Mouse (Mus musculus) embryonic facial prominence, embryonic 15.5 days (tissue): ENCODE results near the gene Sap25. TPM values are rescaled to one million over a fixed set of nuclear protein-coding genes. Genes with fewer than 3 reads are reported as not detected.
A peak's percentile ranks its signal among the peaks of the same experiment; 100 is the strongest.
"Not testable (repeated sequence)": the region's sequence is repeated elsewhere in the genome, so short reads cannot be mapped to it uniquely, and the experiment has no call there.

Experiments
- ATAC-seq: fragments of 200-750 bp; cut with Nextera tagmentation; 2 replicates; pipeline ENCODE4 v1.8.0; 2017; ENCODE audit warnings: low read depth, moderate TSS enrichment; ENCODE audit not compliant: insufficient number of reproducible peaks, low FRiP score, low TSS enrichment
- H3K27ac ChIP-seq: fragments of 300-500 bp; sonication (generic); replicated peaks from 2 replicates; pipeline ENCODE4 v1.5.1; 2015; ENCODE audit warnings: mild to moderate bottlenecking, inconsistent platforms
- H3K27me3 ChIP-seq: fragments of 300-500 bp; sonication (generic); 2 replicates; pipeline ENCODE4 v1.6.1; 2015; ENCODE audit warnings: inconsistent platforms
- H3K36me3 ChIP-seq: fragments of 300-500 bp; sonication (generic); 2 replicates; pipeline ENCODE4 v1.6.1; 2015; ENCODE audit warnings: mild to moderate bottlenecking, inconsistent platforms
- H3K4me1 ChIP-seq: fragments of 300-500 bp; sonication (generic); 2 replicates; pipeline ENCODE4 v1.6.1; 2015; ENCODE audit warnings: inconsistent platforms
- H3K4me2 ChIP-seq: fragments of 300-500 bp; sonication (generic); replicated peaks from 2 replicates; pipeline ENCODE4 v1.6.1; 2015; ENCODE audit warnings: mild to moderate bottlenecking, inconsistent platforms
- H3K4me3 ChIP-seq: fragments of 300-500 bp; sonication (generic); replicated peaks from 2 replicates; pipeline ENCODE4 v1.5.1; 2015; ENCODE audit warnings: mild to moderate bottlenecking, inconsistent platforms
- H3K9ac ChIP-seq: fragments of 300-500 bp; sonication (generic); 2 replicates; pipeline ENCODE4 v1.6.1; 2015; ENCODE audit warnings: inconsistent platforms
- H3K9me3 ChIP-seq: fragments of 300-500 bp; sonication (generic); replicated peaks from 2 replicates; pipeline ENCODE4 v1.6.1; 2016; ENCODE audit warnings: inconsistent platforms
- WGBS: fragments of 180-500 bp; shearing (Covaris S2); methylation state at CpG from one replicate; pipeline ENCODE4 v1.1.7; 2015; 5-methylcytosine and 5-hydroxymethylcytosine counted together
- polyA plus RNA-seq: library from polyadenylated mRNA; unstranded; fragments of >200 nt; fragmentation: Nextera tagmentation; extraction: Ambion mirVana; gene quantifications from 2 replicates; pipeline ENCODE4 v1.2.1, GENCODE M21; 2015

The Sap25 gene
- polyA plus RNA-seq, 1 experiment from 2014 or later = 10.2 TPM

DNA sequence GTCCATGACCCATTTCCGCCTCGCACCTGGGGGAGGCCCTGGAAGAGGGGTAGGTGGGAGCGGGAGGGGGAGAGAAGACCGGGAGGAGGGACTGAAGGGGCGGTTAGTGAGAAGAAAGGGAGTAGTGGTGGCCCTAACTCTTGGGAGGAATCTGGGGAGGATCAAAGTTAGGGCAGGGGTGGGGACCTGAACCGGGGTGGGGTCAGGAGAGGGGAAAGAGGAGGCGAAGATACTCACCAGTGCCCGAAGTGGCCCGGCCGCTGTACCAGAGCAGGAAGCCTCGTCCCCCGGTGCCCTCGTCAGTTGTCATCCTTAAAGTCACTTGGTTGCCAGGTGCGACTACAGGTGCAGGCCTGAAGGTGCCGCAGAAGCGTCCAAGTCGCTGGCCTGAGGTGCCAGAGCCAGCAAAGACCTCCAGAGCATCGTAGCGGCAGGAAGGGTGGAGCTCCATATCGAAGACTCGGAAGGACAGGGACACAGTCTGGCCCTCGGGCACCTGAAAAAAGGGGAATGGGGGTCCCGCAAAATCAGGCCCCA lies 32.4 kb upstream of the Sap25 start:
- peaks cover 29% of the 10 kb centered on the region for H3K36me3 ChIP-seq
- no peak for ATAC-seq
- WGBS = 21% methylated on average over 23 of the region's 23 CpGs
- H3K4me1 ChIP-seq = peaks cover 61% of the 10 kb centered on the region
- H3K4me3 ChIP-seq = peak overlapping the region; percentile 30
- no peaks in the 10 kb centered on the region for H3K27me3 ChIP-seq
- peak overlapping the region; percentile 53 for H3K4me2 ChIP-seq
- H3K9me3 ChIP-seq = no peaks in the 10 kb centered on the region
- peak overlapping the region; percentile 15; the same call in 1 of the 2 replicates for H3K9ac ChIP-seq
- no peak overlapping the region for H3K27ac ChIP-seq

DNA sequence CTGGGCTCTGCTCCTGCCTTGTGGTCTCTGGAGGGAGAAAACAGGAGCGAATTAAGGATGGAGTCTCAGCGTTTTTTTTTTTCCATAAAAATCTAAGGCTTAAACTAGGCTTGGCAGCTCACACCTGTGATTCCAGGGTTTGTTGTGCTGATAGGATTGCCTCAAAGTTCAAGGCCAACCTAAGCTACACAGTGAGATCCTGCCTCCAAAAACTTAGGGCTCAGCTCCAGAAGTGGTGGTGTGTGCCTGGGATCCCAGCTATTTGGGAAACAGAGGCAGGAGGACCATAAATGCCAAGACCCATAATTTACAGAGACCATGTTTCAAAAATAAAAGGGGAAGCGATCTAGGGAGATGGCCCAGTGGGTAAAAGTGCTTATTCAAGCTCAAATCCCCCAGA lies 31.8 kb upstream of the Sap25 start:
- H3K27ac ChIP-seq = peak overlapping the region; percentile 97; the same call in 1 of the 2 replicates
- H3K4me2 ChIP-seq = peak overlapping the region; percentile 53
- H3K36me3 ChIP-seq = peaks cover 26% of the 10 kb centered on the region
- no peak overlapping the region for H3K9ac ChIP-seq
- no peak for ATAC-seq
- H3K4me1 ChIP-seq = peaks cover 62% of the 10 kb centered on the region
- no peaks in the 10 kb centered on the region for H3K27me3 ChIP-seq
- peak overlapping the region; percentile 41 for H3K4me3 ChIP-seq
- WGBS = 38% methylated on average over 3 of the region's 3 CpGs
- H3K9me3 ChIP-seq = no peaks in the 10 kb centered on the region

DNA sequence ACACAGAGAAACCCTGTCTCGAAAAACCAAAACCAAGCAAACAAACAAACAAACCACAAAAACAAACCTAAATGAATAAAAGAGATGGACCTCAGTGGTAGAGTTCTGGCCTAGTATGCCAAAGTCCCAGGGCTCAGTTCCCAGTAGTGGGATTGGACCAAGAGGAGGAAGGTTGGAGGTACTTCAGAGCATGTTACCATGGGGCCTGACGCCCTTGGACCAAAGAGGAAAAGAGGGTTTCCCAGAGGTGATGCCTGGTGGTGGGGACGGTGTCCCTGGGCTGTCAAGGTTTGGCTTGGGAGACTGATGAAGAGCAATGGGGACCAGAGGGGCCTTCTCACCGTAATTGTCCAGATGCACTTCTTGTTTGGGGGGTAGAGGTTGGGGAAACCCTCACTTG lies 31.1 kb upstream of the Sap25 start:
- no peak for ATAC-seq
- Histone ChIP-seq H3K9me3 (no peaks in the 10 kb centered on the region), H3K4me3 (peak overlapping the region; percentile 41), H3K4me1 (peaks cover 62% of the 10 kb centered on the region), H3K27ac (peak overlapping the region; percentile 97), H3K27me3 (no peaks in the 10 kb centered on the region), H3K9ac (peak overlapping the region; percentile 10), H3K36me3 (peaks cover 22% of the 10 kb centered on the region), H3K4me2 (peak overlapping the region; percentile 53)
- WGBS = 35% methylated on average over 4 of the region's 4 CpGs

DNA sequence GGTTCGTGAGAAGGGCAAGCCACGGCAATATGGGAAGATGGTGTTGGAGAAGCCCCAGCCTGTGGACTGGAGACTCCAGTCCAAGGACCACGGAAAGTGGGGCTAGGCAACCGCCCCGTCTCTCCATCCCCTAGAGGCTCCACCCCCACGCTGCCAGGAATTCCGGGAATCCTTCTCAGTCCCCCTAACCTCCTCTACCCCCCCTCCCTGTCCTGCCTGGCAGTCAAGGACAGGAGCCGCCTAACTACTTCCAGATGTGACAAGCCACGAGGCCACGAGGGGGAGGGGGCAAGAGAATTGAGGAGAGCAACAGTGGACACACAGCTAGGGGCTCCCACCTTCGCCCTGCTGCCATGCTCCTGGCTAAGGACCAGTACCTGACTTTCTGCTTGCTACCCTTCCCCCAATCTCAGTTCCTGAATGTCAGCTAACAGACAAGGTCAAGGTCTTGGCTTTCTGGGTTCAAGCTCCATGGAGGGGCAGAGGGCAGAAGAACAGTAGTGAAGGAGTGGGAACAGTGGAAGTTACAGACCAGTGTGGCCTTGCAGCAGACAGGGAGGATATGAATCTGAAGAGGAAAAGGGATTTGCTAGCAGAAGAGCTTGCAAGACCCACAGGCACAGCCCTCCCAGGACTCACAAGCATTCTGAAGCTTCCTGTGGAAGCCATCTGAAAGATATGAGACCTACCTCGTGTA lies 30.4 kb upstream of the Sap25 start:
- H3K9ac ChIP-seq = peak overlapping the region; percentile 33; the same call in 1 of the 2 replicates
- H3K4me2 ChIP-seq = peak overlapping the region; percentile 53
- peak overlapping the region; percentile 41 for H3K4me3 ChIP-seq
- H3K27ac ChIP-seq = peak overlapping the region; percentile 97
- H3K27me3 ChIP-seq = no peaks in the 10 kb centered on the region
- H3K9me3 ChIP-seq = no peaks in the 10 kb centered on the region
- H3K36me3 ChIP-seq = peaks cover 15% of the 10 kb centered on the region
- 2% methylated on average over 12 of the region's 12 CpGs for WGBS
- H3K4me1 ChIP-seq = peaks cover 62% of the 10 kb centered on the region
- peak; percentile 78 for ATAC-seq

DNA sequence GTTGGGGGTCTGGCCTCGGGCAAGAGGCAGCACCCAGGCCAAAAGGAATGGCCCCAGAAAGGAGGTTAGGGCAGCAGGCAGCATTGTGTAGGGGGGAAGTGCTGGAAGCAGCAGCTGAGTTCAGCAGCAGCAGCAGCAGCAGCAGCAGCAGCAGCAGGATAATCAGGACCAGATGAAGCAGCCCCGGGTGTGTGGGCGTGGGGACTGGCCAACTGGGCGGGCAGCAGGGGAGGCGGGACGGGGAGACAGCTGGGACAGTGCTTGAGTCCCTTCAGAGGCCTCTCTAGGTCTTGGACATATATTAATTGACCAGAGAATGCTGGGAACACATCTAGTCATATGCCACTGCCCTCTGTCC lies 29.9 kb upstream of the Sap25 start:
- Histone ChIP-seq H3K27ac (peak overlapping the region; percentile 97), H3K4me2 (peak overlapping the region; percentile 53), H3K4me3 (peak overlapping the region; percentile 41), H3K9me3 (no peaks in the 10 kb centered on the region), H3K27me3 (no peaks in the 10 kb centered on the region), H3K4me1 (peaks cover 62% of the 10 kb centered on the region), H3K36me3 (peaks cover 10% of the 10 kb centered on the region), H3K9ac (peak overlapping the region; percentile 33; the same call in 1 of the 2 replicates)
- peak; percentile 71 for ATAC-seq
- 10% methylated on average over 6 of the region's 6 CpGs for WGBS

DNA sequence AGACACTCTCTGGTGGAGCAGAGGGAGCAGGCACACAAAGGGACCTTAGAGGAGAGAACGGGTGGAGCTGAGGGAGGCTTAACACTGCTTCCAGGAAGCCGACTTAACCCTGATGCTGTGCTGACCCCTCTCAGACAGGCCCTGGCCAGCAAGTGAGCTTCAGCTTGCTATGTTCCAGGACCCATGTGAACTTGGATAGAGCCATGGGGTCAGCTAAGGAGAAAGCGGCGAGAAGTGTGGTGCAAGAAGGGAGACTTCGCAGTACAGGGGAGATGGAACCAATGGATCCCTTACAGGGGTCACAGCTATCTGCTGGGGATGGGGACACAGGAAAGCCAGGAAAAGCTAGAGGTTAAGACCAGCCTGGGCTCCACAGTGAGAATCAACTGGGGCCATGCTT lies 28.1 kb upstream of the Sap25 start:
- WGBS = 70% methylated on average over 5 of the region's 5 CpGs
- H3K4me2 ChIP-seq = no peak overlapping the region
- no peaks in the 10 kb centered on the region for H3K9me3 ChIP-seq
- ATAC-seq = no peak
- H3K4me3 ChIP-seq = no peak overlapping the region
- H3K27ac ChIP-seq = no peak overlapping the region
- H3K36me3 ChIP-seq = no peaks in the 10 kb centered on the region
- H3K9ac ChIP-seq = no peak overlapping the region
- H3K4me1 ChIP-seq = peaks cover 58% of the 10 kb centered on the region
- no peaks in the 10 kb centered on the region for H3K27me3 ChIP-seq

DNA sequence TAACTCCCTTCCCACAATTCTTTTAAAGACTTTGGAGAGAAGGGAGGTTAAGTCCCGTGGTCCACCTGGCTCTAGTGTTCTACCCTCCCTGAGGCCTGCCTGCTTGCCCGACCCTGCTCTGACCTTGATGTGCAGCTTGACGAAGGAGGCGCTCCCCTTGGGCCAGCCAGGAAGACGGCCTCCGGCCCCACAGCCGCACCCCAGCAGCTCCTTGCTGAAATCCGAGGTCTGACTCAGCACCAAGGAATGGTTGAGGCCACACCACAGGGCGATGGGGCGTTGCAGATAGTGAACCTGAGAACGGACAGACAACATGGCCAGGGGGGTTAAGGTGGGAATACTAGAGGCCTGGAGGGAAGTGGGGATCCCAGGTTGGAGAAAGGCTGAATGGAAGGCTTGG lies 27.6 kb upstream of the Sap25 start, which contains the start of gene Pcolce:
Gene Pcolce (minus strand): TSS at position 235 of the 400 bp plus-strand sequence.
- no peaks in the 10 kb centered on the region for H3K36me3 ChIP-seq
- no peaks in the 10 kb centered on the region for H3K27me3 ChIP-seq
- no peak within 1 kb of the TSS for H3K4me2 ChIP-seq
- no peak within 1 kb of the TSS for H3K4me3 ChIP-seq
- 28% methylated on average over 11 of the region's 11 CpGs for WGBS
- no peak for ATAC-seq
- H3K27ac ChIP-seq = no peak within 1 kb of the TSS
- H3K4me1 ChIP-seq = peaks cover 53% of the 10 kb centered on the region
- H3K9me3 ChIP-seq = no peaks in the 10 kb centered on the region
- no peak within 1 kb of the TSS for H3K9ac ChIP-seq

DNA sequence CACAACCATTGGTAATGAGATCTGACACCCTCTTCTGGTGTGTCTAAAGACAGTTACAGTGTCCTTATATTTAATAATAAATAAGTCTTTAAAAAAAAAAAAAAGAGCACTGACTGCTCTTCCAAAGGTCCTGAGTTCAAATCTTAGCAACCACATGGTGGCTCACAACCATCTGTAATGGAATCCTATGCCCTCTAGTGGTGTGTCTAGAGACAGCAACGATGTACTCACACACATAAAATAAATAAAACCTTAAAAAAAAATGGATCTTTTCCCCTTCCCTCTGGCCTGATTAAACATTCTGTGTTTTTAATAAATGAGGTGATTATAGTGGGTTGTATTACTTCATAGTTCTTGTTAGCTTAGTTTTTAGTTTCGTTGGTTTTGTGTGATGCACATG lies 26.2 kb upstream of the Sap25 start:
- not testable (repeated sequence) for H3K27ac ChIP-seq

DNA sequence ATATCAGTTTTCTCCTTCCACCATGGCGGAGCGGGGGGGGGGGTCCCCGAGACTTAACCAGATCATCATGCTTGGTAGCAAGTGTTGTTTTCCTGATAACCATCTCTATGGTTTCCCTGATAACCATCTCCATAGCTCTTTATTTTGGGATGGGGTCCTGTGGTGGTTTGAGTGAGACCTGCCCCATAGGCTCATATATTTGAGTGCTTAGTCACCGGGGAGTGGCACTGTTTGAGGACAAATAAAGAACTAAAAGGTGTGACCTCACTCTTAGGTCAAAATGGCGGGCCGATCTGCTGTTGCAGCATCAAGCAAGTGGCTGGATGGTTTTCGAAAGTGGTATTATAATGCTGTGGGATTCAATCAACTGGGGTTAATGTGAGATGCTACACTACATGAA lies 25.8 kb upstream of the Sap25 start:
- no peaks in the 10 kb centered on the region for H3K27me3 ChIP-seq
- WGBS = 81% methylated on average over 7 of the region's 7 CpGs
- H3K36me3 ChIP-seq = no peaks in the 10 kb centered on the region
- no peak overlapping the region for H3K27ac ChIP-seq
- ATAC-seq = no peak
- H3K9ac ChIP-seq = no peak overlapping the region
- no peak overlapping the region for H3K4me2 ChIP-seq
- H3K9me3 ChIP-seq = no peaks in the 10 kb centered on the region
- H3K4me3 ChIP-seq = no peak overlapping the region
- H3K4me1 ChIP-seq = peaks cover 35% of the 10 kb centered on the region

More for the DNA sequence above, 26.2 kb upstream of the Sap25 start:
- H3K4me3 ChIP-seq, H3K4me2 ChIP-seq, H3K36me3 ChIP-seq, H3K9ac ChIP-seq, H3K9me3 ChIP-seq, ATAC-seq, H3K27me3 ChIP-seq: not testable (repeated sequence)
- H3K4me1 ChIP-seq = peaks cover 39% of the 10 kb centered on the region
- 81% methylated on average over 2 of the region's 2 CpGs for WGBS

DNA sequence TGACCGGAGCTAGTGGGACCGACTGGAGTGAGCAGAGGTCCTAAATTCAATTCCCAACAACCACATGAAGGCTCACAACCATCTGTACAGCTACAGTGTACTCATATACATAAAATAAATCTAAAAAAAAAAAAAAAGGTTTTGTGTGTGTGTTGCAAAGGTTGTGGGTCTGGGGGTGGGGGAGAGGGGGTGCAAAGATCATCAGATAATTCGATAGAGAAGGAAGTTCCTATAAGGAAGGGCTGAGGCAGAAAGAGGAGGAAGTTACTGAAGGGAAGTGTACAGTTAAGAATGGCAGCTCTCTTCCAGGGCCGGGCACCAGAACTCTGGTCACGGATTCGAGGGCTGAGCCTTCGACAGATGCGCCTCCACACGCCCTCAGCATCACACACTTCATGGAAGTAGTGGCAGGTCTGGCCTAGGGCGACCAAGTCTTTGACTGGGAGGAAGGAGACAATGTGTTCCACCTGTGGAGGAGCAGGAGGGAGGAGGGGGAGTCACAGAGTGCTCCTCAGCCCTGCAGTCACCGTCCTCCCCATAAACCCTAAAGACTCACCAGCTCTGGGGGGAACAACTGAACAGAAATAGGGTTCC lies 17.1 kb upstream of the Sap25 start:
- Histone ChIP-seq H3K4me2 (no peak overlapping the region), H3K9ac (no peak overlapping the region), H3K27me3 (no peaks in the 10 kb centered on the region), H3K9me3 (no peaks in the 10 kb centered on the region), H3K36me3 (no peaks in the 10 kb centered on the region), H3K4me1 (peaks cover 6% of the 10 kb centered on the region), H3K4me3 (no peak overlapping the region), H3K27ac (no peak overlapping the region)
- WGBS = 72% methylated on average over 11 of the region's 11 CpGs
- ATAC-seq = no peak

DNA sequence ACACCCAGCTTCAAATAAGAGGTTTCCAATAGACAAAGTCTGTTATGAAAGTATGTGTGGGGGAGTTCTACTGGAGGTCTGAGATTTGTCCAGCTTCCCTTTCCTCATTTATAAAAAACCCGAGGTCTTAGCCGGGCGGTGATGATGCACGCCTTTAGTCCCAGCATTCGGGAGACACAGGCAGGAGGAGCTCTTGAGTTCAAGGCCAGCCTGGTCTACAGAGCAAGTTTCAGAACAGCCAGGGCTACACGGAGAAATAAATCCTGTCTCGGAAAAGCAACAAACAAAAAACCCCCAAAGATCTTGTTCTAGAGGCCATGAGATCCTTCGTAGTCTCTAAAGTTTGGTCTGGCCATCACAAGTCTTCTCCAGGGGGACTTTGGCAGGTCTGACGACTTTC lies 13.1 kb upstream of the Sap25 start:
- Histone ChIP-seq H3K9ac (peak overlapping the region; percentile 43), H3K27ac (peak overlapping the region; percentile 91), H3K4me2 (peak overlapping the region; percentile 59), H3K36me3 (peaks cover 6% of the 10 kb centered on the region; the same call in 1 of the 2 replicates), H3K27me3 (no peaks in the 10 kb centered on the region), H3K4me3 (peak overlapping the region; percentile 99), H3K4me1 (peaks cover 41% of the 10 kb centered on the region), H3K9me3 (no peaks in the 10 kb centered on the region)
- ATAC-seq = no peak
- WGBS = 3% methylated on average over 9 of the region's 9 CpGs
